Mouse (Mus musculus) lung, adult 18-20 months (tissue): ENCODE measurements around the gene Ndufs3.

Source experiments
- DNase-seq, 2 experiments: peaks; one replicate each; pipeline ENCODE4 v3.0.0; 2022; ENCODE audit warnings: mixed read lengths in 2 of 2

The Ndufs3 gene

GRCm38 (mm10) chr2:90847681-90848050, 57.0 kb downstream of the Ndufs3 start:
- no peak for DNase-seq

GRCm38 (mm10) chr2:90846955-90847680, 57.5 kb downstream of the Ndufs3 start, which contains the start of gene Mtch2:
Gene Mtch2, plus strand, starts transcription at chr2:90847155.
- DNase-seq: peak; percentile 97 to 98

GRCm38 (mm10) chr2:90846597-90846954, 58.1 kb downstream of the Ndufs3 start:
- DNase-seq: no peak

- DNase-seq: peak in 1 of 2 experiments; percentile 6
Measured at GRCm38 (mm10) chr2:90846171-90846570, 58.5 kb downstream of the Ndufs3 start.

- no peak for DNase-seq
Measured at GRCm38 (mm10) chr2:90845234-90845633, 59.4 kb downstream of the Ndufs3 start.
